Mouse (Mus musculus) forebrain, embryonic 13.5 days (tissue): ENCODE results near the gene Psen1. TPM values are rescaled to one million over a fixed set of nuclear protein-coding genes. Genes with fewer than 3 reads are reported as not detected.

Experiments used
- ATAC-seq: fragments of 200-750 bp; cut with Nextera tagmentation; 2 replicates; pipeline ENCODE4 v1.8.0; 2017
- H3K27ac ChIP-seq: fragments of 300-500 bp; sonication (generic); 2 replicates; pipeline ENCODE4 v1.5.1; 2015; ENCODE audit warnings: inconsistent platforms, mild to moderate bottlenecking, moderate library complexity
- H3K27me3 ChIP-seq: fragments of 300-500 bp; sonication (generic); 2 replicates; pipeline ENCODE4 v1.6.1; 2015; ENCODE audit warnings: mild to moderate bottlenecking, inconsistent platforms
- H3K36me3 ChIP-seq: fragments of 300-500 bp; sonication (generic); 2 replicates; pipeline ENCODE4 v1.6.1; 2015; ENCODE audit warnings: mild to moderate bottlenecking, inconsistent platforms; ENCODE audit not compliant: poor library complexity, severe bottlenecking
- H3K4me1 ChIP-seq: fragments of 300-500 bp; sonication (generic); 2 replicates; pipeline ENCODE4 v1.6.1; 2015; ENCODE audit warnings: inconsistent platforms
- H3K4me2 ChIP-seq: fragments of 300-500 bp; sonication (generic); 2 replicates; pipeline ENCODE4 v1.6.1; 2015; ENCODE audit warnings: inconsistent platforms, mild to moderate bottlenecking, moderate library complexity
- H3K4me3 ChIP-seq: fragments of 300-500 bp; sonication (generic); 2 replicates; pipeline ENCODE4 v1.5.1; 2015; ENCODE audit warnings: mild to moderate bottlenecking, inconsistent platforms
- H3K9ac ChIP-seq: fragments of 300-500 bp; sonication (generic); 2 replicates; pipeline ENCODE4 v1.6.1; 2015; ENCODE audit warnings: mild to moderate bottlenecking, inconsistent platforms
- H3K9me3 ChIP-seq: fragments of 300-500 bp; sonication (generic); replicated peaks from 2 replicates; pipeline ENCODE4 v1.6.1; 2016; ENCODE audit warnings: inconsistent platforms
- WGBS: fragments of 180-500 bp; shearing (Covaris S2); methylation state at CpG from one replicate; pipeline ENCODE4 v1.1.7; 2015; 5-methylcytosine and 5-hydroxymethylcytosine counted together
- polyA plus RNA-seq: library from polyadenylated mRNA; unstranded; fragments of >200 nt; fragmentation: Nextera tagmentation; extraction: Ambion mirVana; gene quantifications from 2 replicates; pipeline ENCODE4 v1.2.1, GENCODE M21; 2015

The Psen1 gene
- polyA plus RNA-seq, 1 experiment from 2014 or later: 56.5 TPM

DNA sequence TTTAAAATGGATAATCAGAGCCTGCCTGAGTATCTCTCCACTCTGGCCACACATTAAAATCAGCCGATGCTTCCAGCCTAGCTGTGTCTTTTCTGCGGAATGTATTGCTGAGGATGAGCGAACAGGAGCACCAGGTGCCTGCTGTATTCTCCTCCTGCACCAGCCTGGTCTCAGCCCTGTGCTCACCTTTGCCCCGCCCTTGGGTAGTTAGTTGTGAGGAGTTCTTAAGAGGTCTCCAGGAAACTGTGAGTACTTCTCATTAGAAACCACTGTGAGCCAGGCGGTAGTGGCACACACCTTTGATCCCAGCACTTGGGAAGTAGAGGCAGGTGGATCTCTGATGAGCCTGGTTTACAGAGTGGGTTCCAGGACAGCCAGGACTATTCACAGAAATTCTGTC is 44.3 kb downstream of the Psen1 start:
- 95% methylated on average over 5 of the region's 5 CpGs for WGBS
- Histone ChIP-seq H3K27ac (no peak overlapping the region), H3K36me3 (peaks cover 98% of the 10 kb centered on the region), H3K27me3 (no peaks in the 10 kb centered on the region), H3K9ac (no peak overlapping the region), H3K4me1 (no peaks in the 10 kb centered on the region), H3K4me3 (no peak overlapping the region), H3K9me3 (no peaks in the 10 kb centered on the region), H3K4me2 (no peak overlapping the region)
- ATAC-seq: no peak

DNA sequence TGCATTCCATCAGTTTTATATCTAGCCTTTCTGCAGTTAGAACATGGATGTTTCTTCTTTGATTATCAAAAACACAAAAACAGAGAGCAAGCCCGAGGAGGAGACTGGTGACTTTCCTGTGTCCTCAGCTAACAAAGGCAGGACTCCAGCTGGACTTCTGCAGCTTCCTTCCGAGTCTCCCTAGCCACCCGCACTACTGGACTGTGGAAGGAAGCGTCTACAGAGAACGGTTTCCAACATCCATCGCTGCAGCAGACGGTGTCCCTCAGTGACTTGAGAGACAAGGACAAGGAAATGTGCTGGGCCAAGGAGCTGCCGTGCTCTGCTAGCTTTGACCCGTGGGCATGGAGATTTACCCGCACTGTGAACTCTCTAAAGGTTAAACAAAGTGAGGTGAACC is 46.1 kb downstream of the Psen1 start:
- Histone ChIP-seq H3K27me3 (no peaks in the 10 kb centered on the region), H3K27ac (no peak overlapping the region), H3K4me1 (no peaks in the 10 kb centered on the region), H3K4me3 (no peak overlapping the region), H3K4me2 (no peak overlapping the region), H3K9ac (no peak overlapping the region), H3K36me3 (peaks cover 84% of the 10 kb centered on the region), H3K9me3 (no peaks in the 10 kb centered on the region)
- 92% methylated on average over 10 of the region's 10 CpGs for WGBS
- no peak for ATAC-seq

DNA sequence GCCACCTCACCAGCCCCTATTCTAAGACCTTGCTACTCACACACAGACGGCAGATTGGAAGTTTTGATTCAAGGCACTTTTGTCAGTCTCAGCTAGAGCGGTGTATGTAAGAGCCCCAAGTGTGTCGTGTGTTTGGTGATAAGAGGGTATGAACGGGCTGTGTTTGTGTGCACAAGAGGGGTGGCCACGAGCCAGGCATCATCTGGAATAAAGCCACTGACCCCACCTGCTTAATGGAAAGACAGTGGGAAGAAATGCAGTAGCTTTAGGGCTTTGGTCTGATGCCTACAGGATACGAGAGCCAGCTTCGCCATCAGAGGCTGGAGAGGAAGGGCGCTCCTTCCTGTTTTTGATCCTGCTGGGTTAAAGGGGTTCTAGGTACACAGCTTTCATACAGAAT is 48.3 kb downstream of the Psen1 start:
- 83% methylated on average over 8 of the region's 8 CpGs for WGBS
- no peaks in the 10 kb centered on the region for H3K9me3 ChIP-seq
- H3K9ac ChIP-seq: no peak overlapping the region
- peaks cover 63% of the 10 kb centered on the region for H3K36me3 ChIP-seq
- H3K27me3 ChIP-seq: no peaks in the 10 kb centered on the region
- no peaks in the 10 kb centered on the region for H3K4me1 ChIP-seq
- no peak overlapping the region for H3K4me3 ChIP-seq
- no peak for ATAC-seq
- H3K4me2 ChIP-seq: no peak overlapping the region
- no peak overlapping the region for H3K27ac ChIP-seq

DNA sequence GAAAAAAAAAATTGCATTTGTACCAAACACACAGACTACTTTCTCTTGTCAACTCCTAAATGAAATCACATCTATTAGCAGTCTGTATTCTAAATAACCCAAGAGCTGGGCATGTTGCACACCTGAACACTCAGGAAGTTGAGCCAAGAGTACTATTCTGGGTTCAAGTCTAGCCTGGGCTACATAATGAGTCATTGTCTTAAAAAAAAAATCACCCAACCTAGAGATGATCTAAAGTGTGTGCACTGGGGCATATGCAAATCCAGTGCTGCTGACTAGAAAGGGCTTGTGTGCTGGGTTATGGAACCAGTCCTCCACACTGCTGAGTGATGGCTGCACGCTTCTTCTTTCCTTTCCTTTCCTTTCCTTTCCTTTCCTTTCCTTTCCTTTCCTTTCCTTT is 50.7 kb downstream of the Psen1 start:
- no peak for ATAC-seq
- H3K4me3 ChIP-seq: no peak overlapping the region
- H3K9me3 ChIP-seq: no peaks in the 10 kb centered on the region
- no peaks in the 10 kb centered on the region for H3K27me3 ChIP-seq
- peaks cover 39% of the 10 kb centered on the region for H3K36me3 ChIP-seq
- WGBS: 91% methylated on average over 1 of the region's 1 CpGs
- no peaks in the 10 kb centered on the region for H3K4me1 ChIP-seq
- no peak overlapping the region for H3K27ac ChIP-seq
- H3K9ac ChIP-seq: no peak overlapping the region
- H3K4me2 ChIP-seq: no peak overlapping the region

DNA sequence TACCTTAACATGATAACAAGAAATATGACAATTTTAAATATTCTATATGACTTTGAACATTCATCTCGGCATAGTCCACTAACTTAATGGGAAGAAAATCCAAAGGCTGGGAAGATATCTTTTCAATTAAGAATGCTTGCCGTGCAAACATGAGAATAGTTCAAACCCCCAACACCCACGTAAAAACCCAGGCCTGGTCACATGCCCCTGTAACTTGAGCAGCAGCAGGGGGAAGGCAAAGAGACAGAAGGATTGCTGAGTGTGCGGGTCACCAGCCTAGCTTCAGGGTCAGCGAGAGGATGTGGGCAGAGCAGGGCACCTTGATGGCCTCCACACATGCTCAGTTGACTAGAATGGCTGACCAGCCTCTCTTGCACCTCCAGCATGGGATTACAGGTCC is 53.8 kb downstream of the Psen1 start:
- Histone ChIP-seq H3K4me3 (no peak overlapping the region), H3K4me1 (no peaks in the 10 kb centered on the region; the same call in 1 of the 2 replicates), H3K27me3 (no peaks in the 10 kb centered on the region), H3K4me2 (no peak overlapping the region), H3K9ac (no peak overlapping the region), H3K36me3 (peaks cover 9% of the 10 kb centered on the region; the same call in 1 of the 2 replicates), H3K27ac (no peak overlapping the region), H3K9me3 (no peaks in the 10 kb centered on the region)
- no peak for ATAC-seq
- whole genome bisulfite sequencing: 84% methylated on average over 5 of the region's 5 CpGs

DNA sequence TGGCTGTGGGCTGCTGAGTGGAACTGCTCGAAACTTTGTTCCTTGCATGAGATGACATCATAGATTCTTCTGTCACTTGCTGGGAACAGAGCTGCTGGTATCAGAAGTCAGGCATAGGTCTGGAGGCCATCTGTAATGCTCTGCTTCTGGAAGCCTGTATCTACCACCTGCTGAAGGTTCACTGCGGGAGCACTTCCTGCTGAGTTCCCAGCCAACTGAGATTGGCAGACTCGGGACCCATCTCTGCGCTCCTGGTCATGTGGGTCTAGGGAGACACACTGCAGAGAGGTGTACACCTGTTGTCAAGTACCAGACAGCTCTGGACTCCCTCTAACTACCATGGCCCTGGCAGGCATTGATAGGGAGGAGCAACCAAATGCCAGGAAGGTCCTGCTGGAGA is 54.9 kb downstream of the Psen1 start:
- ATAC-seq: no peak
- no peaks in the 10 kb centered on the region for H3K9me3 ChIP-seq

DNA sequence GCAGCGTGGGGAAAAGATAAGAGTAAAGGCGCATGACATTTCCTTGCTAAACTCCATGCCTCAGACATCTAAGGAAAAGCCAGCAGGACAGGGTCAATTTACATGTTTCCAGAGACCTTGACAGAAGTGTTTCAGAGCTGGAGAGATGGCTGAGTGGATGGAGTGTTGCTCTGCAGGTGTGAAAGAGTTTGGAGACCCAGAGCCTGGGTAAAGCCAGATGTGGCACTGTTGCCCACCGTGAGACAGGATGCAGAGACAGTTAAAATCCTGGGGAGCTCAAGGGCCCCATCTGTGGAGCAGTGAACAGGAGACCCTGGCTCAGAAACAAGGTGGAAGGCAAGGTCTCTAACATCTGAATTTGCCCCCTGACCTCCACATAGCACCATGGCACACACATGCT is 55.8 kb downstream of the Psen1 start:
- Histone ChIP-seq H3K27ac (no peak overlapping the region), H3K4me2 (no peak overlapping the region), H3K9ac (no peak overlapping the region), H3K4me1 (no peaks in the 10 kb centered on the region; the same call in 1 of the 2 replicates), H3K36me3 (no peaks in the 10 kb centered on the region), H3K27me3 (no peaks in the 10 kb centered on the region), H3K4me3 (no peak overlapping the region), H3K9me3 (no peaks in the 10 kb centered on the region)
- WGBS: 85% methylated on average over 3 of the region's 3 CpGs
- ATAC-seq: no peak

More for the DNA sequence above, 54.9 kb downstream of the Psen1 start:
- H3K4me1 ChIP-seq: no peaks in the 10 kb centered on the region; the same call in 1 of the 2 replicates
- H3K27ac ChIP-seq: no peak overlapping the region
- no peak overlapping the region for H3K9ac ChIP-seq
- H3K36me3 ChIP-seq: no peaks in the 10 kb centered on the region
- no peak overlapping the region for H3K4me3 ChIP-seq
- no peak overlapping the region for H3K4me2 ChIP-seq
- no peaks in the 10 kb centered on the region for H3K27me3 ChIP-seq
- 88% methylated on average over 4 of the region's 4 CpGs for WGBS

DNA sequence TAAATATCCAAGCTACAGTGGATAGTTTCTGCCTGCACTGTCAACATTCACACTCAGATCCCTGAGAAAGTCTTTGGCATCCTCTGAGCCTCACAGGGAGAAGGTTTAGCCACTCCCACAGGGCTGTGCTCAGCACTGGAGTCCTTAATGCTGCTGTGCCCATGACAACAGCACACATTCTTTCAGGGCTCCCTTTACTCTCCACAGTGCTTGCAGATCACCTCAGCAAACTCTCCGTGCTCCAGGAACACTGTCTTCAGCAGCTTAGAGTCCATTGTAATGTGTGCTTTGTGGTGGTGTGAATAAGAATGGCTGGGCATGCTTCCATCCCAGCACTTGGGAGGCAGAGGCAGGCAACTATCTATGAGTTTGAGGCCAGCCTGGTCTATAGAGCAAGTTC is 61.2 kb downstream of the Psen1 start:
- Histone ChIP-seq H3K27me3 (no peaks in the 10 kb centered on the region), H3K27ac (no peak overlapping the region), H3K4me2 (no peak overlapping the region), H3K9me3 (no peaks in the 10 kb centered on the region), H3K9ac (no peak overlapping the region), H3K36me3 (no peaks in the 10 kb centered on the region), H3K4me3 (no peak overlapping the region), H3K4me1 (no peaks in the 10 kb centered on the region; the same call in 1 of the 2 replicates)
- ATAC-seq: no peak
- 32% methylated on average over 1 of the region's 1 CpGs for WGBS

DNA sequence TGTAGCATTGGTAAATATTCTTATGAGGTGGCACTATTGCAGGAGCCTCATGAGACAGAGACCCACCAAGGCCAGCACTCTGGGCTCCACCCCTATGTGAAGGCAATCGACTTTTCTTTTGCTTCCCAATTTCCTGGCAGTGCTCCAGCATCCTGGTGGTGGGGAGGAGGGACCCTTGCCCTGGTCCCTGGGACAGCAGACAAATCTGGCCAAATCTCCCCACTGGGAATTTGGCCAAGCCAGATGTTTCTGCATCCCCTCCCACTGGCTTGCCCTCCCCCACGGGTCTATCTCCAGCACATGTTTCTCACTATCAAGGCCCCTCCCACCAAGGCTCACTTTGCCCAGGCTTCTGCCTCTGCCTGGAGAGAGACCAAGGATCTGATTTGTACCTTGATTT is 64.5 kb downstream of the Psen1 start:
- H3K27ac ChIP-seq: no peak overlapping the region
- no peak overlapping the region for H3K4me3 ChIP-seq
- no peak overlapping the region for H3K9ac ChIP-seq
- no peaks in the 10 kb centered on the region for H3K27me3 ChIP-seq
- no peak overlapping the region for H3K4me2 ChIP-seq
- no peak for ATAC-seq
- H3K9me3 ChIP-seq: no peaks in the 10 kb centered on the region
- no peaks in the 10 kb centered on the region for H3K36me3 ChIP-seq
- no peaks in the 10 kb centered on the region for H3K4me1 ChIP-seq
- 61% methylated on average over 2 of the region's 2 CpGs for WGBS

DNA sequence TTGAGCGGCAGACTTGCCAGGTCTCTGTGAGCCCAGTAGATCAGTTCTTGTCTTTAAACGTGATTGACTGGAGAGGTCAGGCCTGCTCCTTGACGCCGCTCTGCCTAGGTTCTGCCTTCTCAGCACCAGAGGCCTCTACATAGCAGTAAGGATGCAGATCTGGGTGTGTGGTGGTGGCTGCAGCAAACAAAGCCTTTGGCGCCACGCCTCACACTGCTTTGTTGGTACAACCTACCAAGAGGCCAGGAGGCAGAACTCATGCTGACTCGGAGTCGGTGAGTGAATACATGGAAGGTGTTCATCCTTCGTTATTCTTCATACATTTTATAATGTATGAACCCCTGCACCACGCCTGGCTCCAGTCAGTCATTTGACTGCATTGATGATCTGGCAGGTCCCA is 70.8 kb downstream of the Psen1 start:
- Histone ChIP-seq H3K9me3 (no peaks in the 10 kb centered on the region), H3K9ac (no peak overlapping the region), H3K4me3 (no peak overlapping the region), H3K27me3 (no peaks in the 10 kb centered on the region), H3K4me1 (peaks cover 14% of the 10 kb centered on the region), H3K4me2 (no peak overlapping the region), H3K36me3 (no peaks in the 10 kb centered on the region), H3K27ac (no peak overlapping the region)
- WGBS: 75% methylated on average over 10 of the region's 10 CpGs
- no peak for ATAC-seq

DNA sequence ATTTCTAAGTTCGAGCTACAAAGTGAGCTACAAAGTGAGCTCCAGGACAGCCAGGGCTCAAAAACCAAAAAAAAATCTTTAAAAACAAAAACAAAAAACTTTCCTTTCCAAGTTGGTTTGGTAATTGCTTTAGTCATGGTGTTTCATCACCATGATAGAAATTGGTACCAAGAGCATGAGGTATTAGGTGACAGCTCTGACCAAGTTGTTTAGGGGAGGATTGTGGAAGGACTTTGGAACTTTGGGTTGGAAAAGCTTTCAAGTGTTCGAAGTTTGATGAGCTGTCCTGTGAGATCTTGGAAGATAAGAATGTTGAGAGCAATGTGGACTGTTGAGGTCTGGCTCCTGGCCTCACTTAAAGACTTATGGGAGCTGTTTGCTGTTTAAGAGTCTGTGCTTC is 72.2 kb downstream of the Psen1 start:
- no peak for ATAC-seq
- Histone ChIP-seq H3K27ac (no peak overlapping the region), H3K4me3 (no peak overlapping the region), H3K9me3 (no peaks in the 10 kb centered on the region), H3K4me2 (no peak overlapping the region), H3K27me3 (peaks cover 3% of the 10 kb centered on the region; the same call in 1 of the 2 replicates), H3K4me1 (peaks cover 19% of the 10 kb centered on the region), H3K36me3 (no peaks in the 10 kb centered on the region), H3K9ac (no peak overlapping the region)
- WGBS: 93% methylated on average over 2 of the region's 2 CpGs

DNA sequence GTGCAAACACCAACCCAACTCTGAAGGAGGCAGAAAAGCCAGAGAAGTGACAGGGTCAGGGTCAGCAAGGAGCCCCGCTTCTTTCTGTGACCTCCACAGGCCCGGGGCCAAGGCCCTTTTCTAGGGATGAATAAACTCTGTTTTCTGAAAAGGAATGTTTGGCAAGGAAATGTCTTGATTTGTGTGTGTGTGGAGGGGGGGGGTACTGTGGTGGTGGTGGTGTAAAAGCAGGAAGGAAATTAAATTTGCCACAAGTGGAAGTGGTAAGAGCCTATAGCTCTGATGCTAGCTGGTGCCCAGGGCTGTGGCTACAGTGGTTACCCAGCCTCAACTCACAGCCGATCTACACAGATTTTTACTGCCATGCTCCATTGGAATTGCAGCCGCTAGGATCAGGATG is 74.8 kb downstream of the Psen1 start:
- no peaks in the 10 kb centered on the region for H3K36me3 ChIP-seq
- peaks cover 3% of the 10 kb centered on the region; the same call in 1 of the 2 replicates for H3K27me3 ChIP-seq
- no peaks in the 10 kb centered on the region for H3K9me3 ChIP-seq
- H3K4me1 ChIP-seq: peaks cover 19% of the 10 kb centered on the region
- no peak overlapping the region for H3K27ac ChIP-seq
- H3K4me2 ChIP-seq: peak overlapping the region; percentile 70; the same call in 1 of the 2 replicates
- no peak for ATAC-seq
- 32% methylated on average over 4 of the region's 4 CpGs for WGBS
- no peak overlapping the region for H3K9ac ChIP-seq
- no peak overlapping the region for H3K4me3 ChIP-seq

DNA sequence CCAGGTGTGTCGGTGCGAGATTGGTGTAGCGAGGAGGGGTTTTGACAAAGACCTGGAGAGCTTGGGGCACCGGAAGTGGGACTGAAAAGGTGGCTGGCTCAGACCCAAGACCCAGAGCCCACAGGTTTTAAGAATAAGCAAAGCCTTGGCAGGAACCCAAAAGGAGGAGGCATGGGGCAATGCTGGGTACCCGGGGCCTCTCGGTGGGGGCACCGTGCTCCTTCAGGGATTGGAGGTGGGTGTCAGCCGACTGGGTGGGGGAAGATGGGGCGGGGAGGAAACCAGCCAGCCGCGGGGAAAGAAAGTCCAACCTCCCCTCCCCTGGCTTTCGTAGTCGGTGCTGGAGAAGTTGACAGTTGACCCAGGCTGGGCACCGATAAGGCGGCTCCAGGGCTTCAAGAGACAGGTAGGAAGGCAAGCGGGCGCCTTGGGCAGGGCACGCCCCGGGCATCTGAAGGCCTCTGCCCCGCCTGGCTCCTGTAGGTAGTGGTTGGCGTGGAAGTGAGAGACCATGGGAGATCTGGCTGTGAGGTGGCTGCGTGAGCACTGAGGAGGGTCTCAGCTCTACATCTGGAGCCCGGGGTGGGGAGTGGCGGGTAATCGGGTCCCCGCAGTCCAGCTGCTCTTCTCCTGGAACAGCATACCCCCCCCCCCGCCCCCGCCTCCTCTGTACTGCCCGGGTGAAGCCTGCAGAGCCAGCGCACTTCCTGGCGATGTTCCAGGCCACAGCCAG is 75.5 kb downstream of the Psen1 start, which contains the start of gene Papln:
Gene Papln, plus strand, starts transcription at position 324 of the 733 bp plus-strand sequence.
- Histone ChIP-seq H3K4me1 (peaks cover 19% of the 10 kb centered on the region), H3K27ac (no peak within 1 kb of the TSS), H3K36me3 (no peaks in the 10 kb centered on the region), H3K4me3 (peak within 1 kb of the TSS; percentile 32), H3K27me3 (peaks cover 3% of the 10 kb centered on the region; the same call in 1 of the 2 replicates), H3K9me3 (no peaks in the 10 kb centered on the region), H3K4me2 (peak within 1 kb of the TSS; percentile 70), H3K9ac (peak within 1 kb of the TSS; percentile 61)
- WGBS: 11% methylated on average over 27 of the region's 31 CpGs
- ATAC-seq: peak; percentile 38; the same call in 1 of the 2 replicates
